Mouse (Mus musculus): ENCODE measurements around the gene Spata6. TPM values are rescaled to one million over a fixed set of nuclear protein-coding genes. Genes with fewer than 3 reads are reported as not detected.
A peak's percentile ranks its signal among the peaks of the same experiment; 100 is the strongest.

Gene Spata6
- polyA plus RNA-seq (2012; fragmentation: generic; extraction: Trizol) = 12.9 TPM

DNA sequence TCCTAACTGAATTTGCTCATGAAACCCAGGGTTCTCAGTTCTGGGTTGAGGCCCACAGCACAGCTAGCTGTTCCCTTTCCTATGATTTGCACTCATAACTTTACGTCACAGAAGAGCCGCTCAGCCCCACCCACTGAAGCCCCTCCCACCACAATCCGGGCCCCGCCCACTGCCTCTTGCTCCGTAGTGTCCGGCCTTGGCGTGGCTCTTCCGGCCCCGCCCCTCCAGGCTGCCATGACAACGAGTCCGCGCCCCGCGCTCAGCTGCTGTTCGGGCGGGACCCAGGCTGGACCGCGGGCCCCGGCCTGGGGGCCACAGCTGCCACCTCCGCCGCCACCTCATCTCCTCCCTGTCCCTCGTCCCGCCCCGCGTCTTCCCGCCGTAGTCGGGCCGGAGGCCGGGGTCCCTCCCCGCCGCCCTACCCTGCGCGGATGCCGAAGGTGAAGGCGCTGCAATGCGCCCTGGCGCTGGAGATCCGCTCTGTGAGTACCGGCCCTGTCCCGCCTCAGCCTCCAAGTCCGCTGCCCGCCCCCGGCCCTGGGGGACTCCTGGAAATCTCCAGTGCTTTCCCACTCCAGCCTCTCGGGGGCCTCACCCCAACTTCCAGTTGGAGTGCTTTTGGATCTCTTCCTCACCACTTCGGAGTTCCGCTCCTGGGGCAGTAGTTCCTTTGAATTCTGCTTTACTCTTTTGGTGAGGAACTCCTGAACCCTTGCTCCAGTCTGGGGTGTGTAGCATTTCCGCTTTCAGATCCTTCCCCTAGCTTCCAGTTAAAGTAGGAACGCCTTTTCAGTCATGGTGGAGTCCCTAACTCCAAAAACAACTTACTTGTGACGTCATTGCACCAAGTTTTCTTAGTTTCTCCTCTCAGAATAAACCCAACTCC is at the start of gene Spata6:
Gene Spata6 (plus strand): TSS at position 209 of the 886 bp plus-strand sequence.
- Histone ChIP-seq H3K4me3 (peak within 1 kb of the TSS; percentile 44), H3ac (ENCODE audit: control insufficient read depth, insufficient read length) (peak within 1 kb of the TSS; percentile 70)
- TF ChIP-seq E2F4 (IDR thresholded peaks at IDR 0.05; ENCODE audit: insufficient read depth) = no peak
- peak in 2 of 3 experiments; percentile 44 to 88 for TF ChIP-seq MYOD1 (IDR thresholded peaks at IDR 0.05; ENCODE audit: control insufficient read depth in 1 of 3, insufficient read length in 2 of 3, low read depth in 2 of 3)
- TF ChIP-seq TCF3 (IDR thresholded peaks at IDR 0.05; ENCODE audit: insufficient read length, low read depth) = peak; percentile 23
- peak; percentile 35 for TF ChIP-seq POLR2AphosphoS2 (IDR thresholded peaks at IDR 0.05; ENCODE audit: insufficient read length, low read depth)
- no peak for TF ChIP-seq TCF12 (IDR thresholded peaks at IDR 0.05; ENCODE audit: insufficient read depth, poor library complexity, severe bottlenecking)
- TF ChIP-seq REST (IDR thresholded peaks at IDR 0.05; ENCODE audit: insufficient read depth, insufficient read length) = no peak
- peak; percentile 58 for TF ChIP-seq POLR2A (IDR thresholded peaks at IDR 0.05; ENCODE audit: insufficient read length, low read depth)
- peak; percentile 19 for TF ChIP-seq SRF (IDR thresholded peaks at IDR 0.05; ENCODE audit: control insufficient read depth, insufficient read length, low read depth)
- peak in 2 of 3 experiments; percentile 82 to 83 for TF ChIP-seq MYOG (IDR thresholded peaks at IDR 0.05; ENCODE audit: control insufficient read depth in 1 of 3, insufficient read depth in 1 of 3, insufficient read length in 2 of 3, low read depth in 2 of 3)
- no peak for TF ChIP-seq MAX (IDR thresholded peaks at IDR 0.05; ENCODE audit: low read depth)
- no peak for TF ChIP-seq USF1 (IDR thresholded peaks at IDR 0.05; ENCODE audit: low read depth)
- no peak for TF ChIP-seq CEBPB (IDR thresholded peaks at IDR 0.05; ENCODE audit: insufficient read depth, poor library complexity, severe bottlenecking)

DNA sequence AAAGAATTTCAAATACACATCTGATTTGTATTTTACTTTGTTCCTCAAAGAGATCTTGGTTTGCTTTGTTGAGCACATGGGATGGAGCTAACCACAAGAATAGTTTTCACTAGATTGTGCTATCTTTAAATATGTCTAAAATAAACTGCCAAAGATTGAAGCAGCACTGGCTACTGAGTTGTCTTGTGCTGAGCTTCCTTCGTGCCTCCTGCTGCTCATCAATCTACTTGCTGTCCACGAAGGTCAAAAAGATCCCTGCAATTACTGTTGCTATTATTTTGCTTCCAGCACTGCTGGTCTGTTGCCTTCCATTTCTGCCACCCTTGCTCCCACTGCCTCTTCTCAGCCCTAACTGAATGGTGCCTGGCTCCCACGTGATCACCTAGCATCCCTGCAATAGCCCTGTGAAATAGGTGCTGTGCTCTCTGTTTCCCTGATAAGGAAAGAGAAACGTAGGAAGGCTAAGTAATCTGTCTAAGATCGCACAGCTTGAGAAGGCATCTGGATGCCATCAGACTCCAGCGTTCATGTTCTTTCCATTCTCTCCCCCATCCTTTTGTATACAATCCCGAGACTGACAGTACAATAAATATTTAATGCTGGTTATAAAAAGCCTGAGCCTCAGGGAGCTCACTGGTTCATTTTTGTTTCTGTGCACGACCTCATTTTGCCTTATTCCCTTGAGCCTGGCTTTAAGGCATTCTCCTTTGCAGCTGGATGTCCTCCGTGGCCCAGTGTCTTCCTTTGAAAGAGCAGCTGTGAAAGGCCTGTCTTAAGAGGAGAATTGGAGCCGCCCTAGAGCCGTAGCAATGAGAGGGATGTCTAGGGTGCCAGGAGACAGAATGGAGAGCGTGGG is 49.0 kb upstream of the Spata6 start:
- no peak overlapping the region for H3ac ChIP-seq (ENCODE audit: control insufficient read depth, insufficient read length)
- H3K79me2 ChIP-seq (ENCODE audit: control insufficient read depth, insufficient read depth) = no peaks in the 10 kb centered on the region
- no peak overlapping the region for H3K4me3 ChIP-seq
- no peaks in the 10 kb centered on the region for H3K36me3 ChIP-seq (ENCODE audit: control insufficient read depth, insufficient read depth)
- no peak overlapping the region for H3K4me2 ChIP-seq (ENCODE audit: low read depth)
- H3K27me3 ChIP-seq (ENCODE audit: control insufficient read depth, insufficient read depth, insufficient read length) = no peaks in the 10 kb centered on the region
- TF ChIP-seq USF1 (IDR thresholded peaks at IDR 0.05; ENCODE audit: low read depth) (peak; percentile 15), MYOG (IDR thresholded peaks at IDR 0.05; ENCODE audit: control insufficient read depth in 1 of 3, insufficient read depth in 1 of 3, insufficient read length in 2 of 3, low read depth in 2 of 3) (no peak), CEBPB (IDR thresholded peaks at IDR 0.05; ENCODE audit: insufficient read depth, poor library complexity, severe bottlenecking) (no peak), TCF12 (IDR thresholded peaks at IDR 0.05; ENCODE audit: insufficient read depth, poor library complexity, severe bottlenecking) (no peak)

More for the DNA sequence above, at the start of gene Spata6:
- H3K4me2 ChIP-seq (ENCODE audit: low read depth) = peak within 1 kb of the TSS; percentile 86
- H3K36me3 ChIP-seq (ENCODE audit: control insufficient read depth, insufficient read depth) = no peaks in the 10 kb centered on the region
- H3K79me2 ChIP-seq (ENCODE audit: control insufficient read depth, insufficient read depth) = peaks cover 3% of the 10 kb centered on the region
- no peaks in the 10 kb centered on the region for H3K27me3 ChIP-seq (ENCODE audit: control insufficient read depth, insufficient read depth, insufficient read length)

DNA sequence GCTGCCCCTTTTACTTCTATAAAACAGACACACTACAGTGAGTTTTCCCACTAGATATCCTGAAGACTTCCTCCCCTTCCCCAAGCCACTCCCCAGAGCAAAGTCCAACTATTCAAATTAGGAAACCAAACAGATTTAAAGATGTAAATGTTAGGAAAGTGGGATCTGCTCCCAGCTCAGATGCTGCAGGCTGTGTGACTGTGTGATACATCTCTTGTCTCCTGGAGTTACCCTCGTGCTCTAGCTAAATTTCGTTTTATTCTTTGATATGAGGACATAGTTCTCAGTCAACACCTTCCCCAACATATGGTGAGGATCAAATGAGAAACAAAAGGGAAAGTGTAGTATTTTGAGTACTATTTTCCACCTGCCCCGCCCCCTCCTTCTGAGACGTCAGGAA is 48.3 kb upstream of the Spata6 start:
- Histone ChIP-seq H3K79me2 (ENCODE audit: control insufficient read depth, insufficient read depth) (no peaks in the 10 kb centered on the region), H3K4me2 (ENCODE audit: low read depth) (no peak overlapping the region), H3ac (ENCODE audit: control insufficient read depth, insufficient read length) (no peak overlapping the region), H3K27me3 (ENCODE audit: control insufficient read depth, insufficient read depth, insufficient read length) (no peaks in the 10 kb centered on the region), H3K4me3 (no peak overlapping the region), H3K36me3 (ENCODE audit: control insufficient read depth, insufficient read depth) (no peaks in the 10 kb centered on the region)
- TF ChIP-seq SRF (IDR thresholded peaks at IDR 0.05; ENCODE audit: control insufficient read depth, insufficient read length, low read depth) (no peak), POLR2A (IDR thresholded peaks at IDR 0.05; ENCODE audit: insufficient read length, low read depth) (no peak), REST (IDR thresholded peaks at IDR 0.05; ENCODE audit: insufficient read depth, insufficient read length) (no peak)

DNA sequence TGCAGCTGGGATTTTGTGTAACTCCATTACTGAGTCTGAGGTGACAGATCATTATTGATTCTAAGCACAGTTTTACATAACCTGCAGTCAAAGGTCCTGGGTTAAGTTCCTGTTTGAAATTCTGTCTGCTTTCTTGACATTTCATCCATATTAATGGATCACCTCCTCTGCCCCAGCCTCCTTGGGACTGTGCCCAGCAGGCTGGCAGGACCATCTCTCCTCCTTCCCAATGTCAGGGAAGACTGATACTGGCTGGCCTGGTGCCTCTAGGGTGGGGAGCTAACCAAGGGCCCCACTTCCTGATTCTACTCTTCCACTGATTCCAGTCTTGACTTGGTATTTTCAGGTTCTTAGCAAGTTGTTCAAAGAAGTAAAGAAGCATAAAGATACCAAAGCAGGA is 45.9 kb upstream of the Spata6 start:
- Histone ChIP-seq H3K4me2 (ENCODE audit: low read depth) (no peak overlapping the region), H3K36me3 (ENCODE audit: control insufficient read depth, insufficient read depth) (no peaks in the 10 kb centered on the region), H3ac (ENCODE audit: control insufficient read depth, insufficient read length) (no peak overlapping the region), H3K27me3 (ENCODE audit: control insufficient read depth, insufficient read depth, insufficient read length) (no peaks in the 10 kb centered on the region), H3K79me2 (ENCODE audit: control insufficient read depth, insufficient read depth) (no peaks in the 10 kb centered on the region), H3K4me3 (no peak overlapping the region)
- TF ChIP-seq MYOD1 (IDR thresholded peaks at IDR 0.05; ENCODE audit: control insufficient read depth in 1 of 3, insufficient read length in 2 of 3, low read depth in 2 of 3) (no peak), CEBPB (IDR thresholded peaks at IDR 0.05; ENCODE audit: insufficient read depth, poor library complexity, severe bottlenecking) (no peak), E2F4 (IDR thresholded peaks at IDR 0.05; ENCODE audit: insufficient read depth) (no peak)

DNA sequence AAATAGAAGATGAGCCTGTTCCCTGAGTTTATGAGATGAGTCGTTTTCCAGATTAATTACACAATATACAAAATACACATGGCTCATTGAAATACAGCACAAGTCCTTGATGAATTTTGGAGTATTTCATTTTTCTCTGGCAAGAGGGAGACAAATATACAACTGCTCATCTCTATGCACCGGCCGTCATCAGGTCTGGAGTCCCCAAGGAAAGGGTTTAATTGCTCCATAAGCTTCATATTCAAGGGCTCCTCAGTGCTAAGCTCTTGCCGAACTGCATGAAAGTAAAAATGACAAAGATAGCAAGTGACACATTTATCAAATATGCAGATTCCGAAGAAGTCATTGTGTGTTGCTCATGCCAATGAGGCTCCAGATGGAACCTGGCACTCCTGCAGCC is 37.9 kb upstream of the Spata6 start:
- H3ac ChIP-seq (ENCODE audit: control insufficient read depth, insufficient read length) = no peak overlapping the region
- TF ChIP-seq TCF3 (IDR thresholded peaks at IDR 0.05; ENCODE audit: insufficient read length, low read depth) = no peak
- no peak for TF ChIP-seq POLR2A (IDR thresholded peaks at IDR 0.05; ENCODE audit: insufficient read length, low read depth)
- TF ChIP-seq SRF (IDR thresholded peaks at IDR 0.05; ENCODE audit: control insufficient read depth, insufficient read length, low read depth) = no peak
- TF ChIP-seq MYOG (IDR thresholded peaks at IDR 0.05; ENCODE audit: control insufficient read depth in 1 of 3, insufficient read depth in 1 of 3, insufficient read length in 2 of 3, low read depth in 2 of 3) = no peak
- no peak for TF ChIP-seq REST (IDR thresholded peaks at IDR 0.05; ENCODE audit: insufficient read depth, insufficient read length)
- no peak for TF ChIP-seq USF1 (IDR thresholded peaks at IDR 0.05; ENCODE audit: low read depth)
- no peak for TF ChIP-seq MAX (IDR thresholded peaks at IDR 0.05; ENCODE audit: low read depth)
- no peak for TF ChIP-seq E2F4 (IDR thresholded peaks at IDR 0.05; ENCODE audit: insufficient read depth)
- TF ChIP-seq POLR2AphosphoS2 (IDR thresholded peaks at IDR 0.05; ENCODE audit: insufficient read length, low read depth) = no peak
- no peaks in the 10 kb centered on the region for H3K27me3 ChIP-seq (ENCODE audit: control insufficient read depth, insufficient read depth, insufficient read length)
- H3K36me3 ChIP-seq (ENCODE audit: control insufficient read depth, insufficient read depth) = no peaks in the 10 kb centered on the region
- no peaks in the 10 kb centered on the region for H3K79me2 ChIP-seq (ENCODE audit: control insufficient read depth, insufficient read depth)
- no peak overlapping the region for H3K4me3 ChIP-seq
- H3K4me2 ChIP-seq (ENCODE audit: low read depth) = no peak overlapping the region
